In the genomic region with DNA sequence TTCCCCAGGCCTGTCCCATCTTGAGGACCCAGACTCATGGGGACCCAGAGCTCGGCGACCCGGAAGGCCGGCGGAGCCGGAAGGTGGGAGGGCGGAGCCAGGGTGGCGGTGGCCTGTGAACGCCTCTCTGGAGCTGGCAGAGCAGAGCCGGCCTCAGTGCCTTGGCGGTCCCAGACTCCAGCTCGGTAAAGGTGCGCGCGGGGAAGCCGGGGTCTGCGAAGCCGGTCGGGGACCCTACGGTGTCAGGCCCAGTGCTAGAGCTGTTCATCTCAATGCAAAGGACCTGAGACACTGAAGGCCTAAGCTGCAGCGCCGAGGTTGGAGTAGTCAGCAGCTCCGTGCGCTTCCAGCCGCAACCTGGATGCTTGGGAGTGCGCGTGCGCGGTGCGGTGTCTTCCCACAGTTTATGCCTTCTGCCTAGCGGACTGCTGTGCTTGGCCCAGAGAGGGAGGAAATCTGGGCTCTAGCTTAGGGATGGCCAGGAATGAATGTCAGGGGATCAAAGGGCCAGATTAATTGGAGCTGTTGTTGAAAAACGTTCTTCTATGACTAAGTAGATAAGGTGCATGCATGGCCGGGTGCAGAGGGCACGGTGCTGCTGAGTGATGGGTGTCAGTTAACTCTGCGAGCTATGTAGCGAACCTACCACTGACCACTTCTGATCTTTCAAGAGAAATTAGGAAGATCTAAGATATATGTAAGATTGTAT, we compare ENCODE assay signal across 8 mouse cellular contexts. TPM values are rescaled to one million over a fixed set of nuclear protein-coding genes. Genes with fewer than 3 reads are reported as not detected.
DNase-seq lines count a peak whose midpoint lies in the region; ATAC-seq and TF ChIP-seq lines count a peak whose summit lies in the region.

No protein-coding gene starts in this region.

- TF ChIP-seq POLR2A in brain, embryonic 14.5 days (IDR thresholded peaks at IDR 0.05; ENCODE audit: borderline replicate concordance, extremely low read depth, insufficient read depth, insufficient read length, poor library complexity, severe bottlenecking): peak; percentile 69; the same call in 1 of the 2 replicates
- TF ChIP-seq POLR2A in liver, adult 2 months (IDR thresholded peaks at IDR 0.05; ENCODE audit: extremely low read depth, insufficient read depth, low read length): peak; percentile 85
- TF ChIP-seq POLR2A in myocyte (IDR thresholded peaks at IDR 0.05; ENCODE audit: insufficient read length, low read depth): peak; percentile 64

- no peaks in the 10 kb centered on the region for H3K36me3 ChIP-seq in C2C12 (ENCODE audit: control insufficient read depth, insufficient read depth)
- no peaks in the 10 kb centered on the region for H3K36me3 ChIP-seq in erythroblast, embryonic 14.5 days (ENCODE audit: control insufficient read depth)
- no peaks in the 10 kb centered on the region for H3K36me3 ChIP-seq in heart, embryonic 12.5 days
- H3K36me3 ChIP-seq in kidney, postnatal 0 days (ENCODE audit: insufficient read depth, low read length): no peaks in the 10 kb centered on the region
- H3K36me3 ChIP-seq in liver, adult 2 months (ENCODE audit: control insufficient read depth, insufficient read depth, low read length): peaks cover 8% of the 10 kb centered on the region
- H3K36me3 ChIP-seq in myocyte (ENCODE audit: control insufficient read depth, insufficient read depth): no peaks in the 10 kb centered on the region
- no peaks in the 10 kb centered on the region for H3K36me3 ChIP-seq in splenic B cell, adult 2 months (ENCODE audit: control insufficient read depth, insufficient read depth, low read length, poor library complexity, severe bottlenecking)

- H3K9me3 ChIP-seq in erythroblast, embryonic 14.5 days (ENCODE audit: control insufficient read depth, low read length): peaks cover 26% of the 10 kb centered on the region
- H3K9me3 ChIP-seq in heart, embryonic 12.5 days (replicated peaks): no peaks in the 10 kb centered on the region
- no peaks in the 10 kb centered on the region for H3K9me3 ChIP-seq in kidney, postnatal 0 days (replicated peaks; ENCODE audit: low read length)

- H3K9ac ChIP-seq in heart, embryonic 12.5 days: peak overlapping the region; percentile 76
- peak overlapping the region; percentile 66 for H3K9ac ChIP-seq in kidney, postnatal 0 days (ENCODE audit: low read depth, low read length)
- peak overlapping the region; percentile 85 for H3K9ac ChIP-seq in liver, adult 2 months (ENCODE audit: low read depth, low read length)

- peak; percentile 88 for ATAC-seq in heart, embryonic 12.5 days (ENCODE audit: insufficient number of reproducible peaks, low FRiP score)
- peak; percentile 87 for ATAC-seq in kidney, postnatal 0 days (replicated peaks; ENCODE audit: low FRiP score, low read depth)

- H3K79me2 ChIP-seq in C2C12 (ENCODE audit: control insufficient read depth, insufficient read depth): no peaks in the 10 kb centered on the region
- H3K79me2 ChIP-seq in liver, adult 2 months (ENCODE audit: control insufficient read depth, insufficient read depth, low read length): peaks cover 10% of the 10 kb centered on the region; the same call in 1 of the 2 replicates
- no peaks in the 10 kb centered on the region for H3K79me2 ChIP-seq in myocyte (ENCODE audit: control insufficient read depth, insufficient read depth)

- peak overlapping the region; percentile 67 for H3ac ChIP-seq in C2C12 (ENCODE audit: control insufficient read depth, insufficient read length, low read depth)
- H3ac ChIP-seq in myocyte (ENCODE audit: control insufficient read depth, insufficient read length): peak overlapping the region; percentile 7

- H3K27ac ChIP-seq in heart, embryonic 12.5 days (ENCODE audit: poor library complexity, severe bottlenecking): peak overlapping the region; percentile 76
- peak overlapping the region; percentile 84 for H3K27ac ChIP-seq in kidney, postnatal 0 days
- peak overlapping the region; percentile 99 for H3K27ac ChIP-seq in liver, adult 2 months (replicated peaks; ENCODE audit: insufficient read depth, low read depth, low read length)

- H3K4me3 ChIP-seq in C2C12 (ENCODE audit: insufficient read depth, poor library complexity, severe bottlenecking) (peak overlapping the region; percentile 48), myocyte (peak overlapping the region; percentile 61)
- H3K4me3 ChIP-seq in erythroblast, embryonic 14.5 days (replicated peaks): peak overlapping the region; percentile 47
- H3K4me3 ChIP-seq in heart, embryonic 12.5 days: peak overlapping the region; percentile 63
- peak overlapping the region; percentile 46 for H3K4me3 ChIP-seq in kidney, postnatal 0 days (replicated peaks; ENCODE audit: low read depth, low read length)
- peak overlapping the region; percentile 78 for H3K4me3 ChIP-seq in liver, adult 2 months (ENCODE audit: insufficient read depth, low read depth, low read length)

- peak overlapping the region; percentile 88 for H3K4me2 ChIP-seq in heart, embryonic 12.5 days
- peak overlapping the region; percentile 86 for H3K4me2 ChIP-seq in kidney, postnatal 0 days (ENCODE audit: low read length)
- peak overlapping the region; percentile 98 for H3K4me2 ChIP-seq in myocyte (ENCODE audit: low read depth)

- no peak for TF ChIP-seq CTCF in C2C12 (IDR thresholded peaks at IDR 0.05; ENCODE audit: control insufficient read depth, insufficient read depth, insufficient read length)
- TF ChIP-seq CTCF in brain, embryonic 14.5 days (IDR thresholded peaks at IDR 0.05; ENCODE audit: borderline replicate concordance, extremely low read depth, insufficient read depth, insufficient read length): no peak
- no peak; the same call in 1 of the 2 replicates for TF ChIP-seq CTCF in kidney, postnatal 0 days (IDR thresholded peaks at IDR 0.05; ENCODE audit: low read depth)
- TF ChIP-seq CTCF in liver, adult 2 months (IDR thresholded peaks at IDR 0.05; ENCODE audit: low read depth, low read length): no peak

- H3K79me3 ChIP-seq in C2C12 (ENCODE audit: low read depth): no peaks in the 10 kb centered on the region

- H3K27me3 ChIP-seq in C2C12 (ENCODE audit: control insufficient read depth, insufficient read depth, insufficient read length) (no peaks in the 10 kb centered on the region), myocyte (ENCODE audit: control insufficient read depth, insufficient read depth, insufficient read length) (no peaks in the 10 kb centered on the region)
- no peaks in the 10 kb centered on the region for H3K27me3 ChIP-seq in erythroblast, embryonic 14.5 days (ENCODE audit: control insufficient read depth)
- H3K27me3 ChIP-seq in heart, embryonic 12.5 days (replicated peaks): no peaks in the 10 kb centered on the region
- no peaks in the 10 kb centered on the region for H3K27me3 ChIP-seq in kidney, postnatal 0 days (ENCODE audit: insufficient read depth, low read length)
- no peaks in the 10 kb centered on the region for H3K27me3 ChIP-seq in liver, adult 2 months (ENCODE audit: control insufficient read depth, insufficient read depth, low read length)
- H3K27me3 ChIP-seq in splenic B cell, adult 2 months (ENCODE audit: control insufficient read depth, insufficient read depth, low read length, poor library complexity, severe bottlenecking): no peaks in the 10 kb centered on the region

- WGBS in heart, embryonic 12.5 days: 2% methylated on average over 35 of the region's 36 CpGs
- WGBS in kidney, postnatal 0 days: 3% methylated on average over 36 of the region's 36 CpGs
- WGBS in liver, adult 2 months: under 1% methylated on average over 36 of the region's 36 CpGs

- DNase-seq in brain, embryonic 14.5 days (ENCODE audit: low read depth): peak; percentile 94
- peak; percentile 91 for DNase-seq in kidney, postnatal 0 days (ENCODE audit: low spot score)
- peak; percentile 76 for DNase-seq in liver, adult 2 months (ENCODE audit: extremely low read depth, low read depth, low spot score)
- peak; percentile 77 for DNase-seq in splenic B cell, adult 2 months (ENCODE audit: low read depth, low spot score)

- peaks cover 9% of the 10 kb centered on the region for H3K4me1 ChIP-seq in erythroblast, embryonic 14.5 days (ENCODE audit: control insufficient read depth)
- peaks cover 13% of the 10 kb centered on the region for H3K4me1 ChIP-seq in heart, embryonic 12.5 days (replicated peaks)
- H3K4me1 ChIP-seq in kidney, postnatal 0 days (replicated peaks; ENCODE audit: insufficient read depth, low read length): peaks cover 11% of the 10 kb centered on the region
- H3K4me1 ChIP-seq in liver, adult 2 months (ENCODE audit: control insufficient read depth, insufficient read depth, low read length): peaks cover 27% of the 10 kb centered on the region

TF ChIP-seq in C2C12, 6 proteins besides CTCF, POLR2A, EP300 and RAD21 (continues in another document):
- TF ChIP-seq MYOD1 (IDR thresholded peaks at IDR 0.05; ENCODE audit: control insufficient read depth, insufficient read length, low read depth) (no peak), MYOG (IDR thresholded peaks at IDR 0.05; ENCODE audit: control insufficient read depth, extremely low read depth, insufficient read length) (no peak), FOSL1 (IDR thresholded peaks at IDR 0.05; ENCODE audit: insufficient read depth, low read length, poor library complexity, severe bottlenecking) (no peak), USF1 (IDR thresholded peaks at IDR 0.05; ENCODE audit: low read depth) (no peak)

TF ChIP-seq in myocyte, 11 proteins besides CTCF, POLR2A, EP300 and RAD21 (continues in another document):
- TF ChIP-seq REST (IDR thresholded peaks at IDR 0.05; ENCODE audit: insufficient read depth, insufficient read length) (no peak), TCF12 (IDR thresholded peaks at IDR 0.05; ENCODE audit: insufficient read depth, poor library complexity, severe bottlenecking) (no peak), TCF3 (IDR thresholded peaks at IDR 0.05; ENCODE audit: insufficient read length, low read depth) (no peak), MYOG (IDR thresholded peaks at IDR 0.05; ENCODE audit: control insufficient read depth in 1 of 3, insufficient read depth in 1 of 3, insufficient read length in 2 of 3, low read depth in 2 of 3) (no peak)

RNA-seq across cellular contexts. Expression of gene 1600014C10Rik, which starts 0.8 kb away (rescaled TPM):
- polyA plus RNA-seq in C2C12 (2012; fragmentation: generic; extraction: Trizol) (7.0 TPM), myocyte (2012; fragmentation: generic; extraction: Trizol) (5.1 TPM)
- 15.7 and 21.7 TPM in 2 replicates for polyA plus RNA-seq in brain, embryonic 14.5 days (2012; rRNA removed)
- 0.02 TPM in 1 of 2 replicates, not detected in the other for polyA plus RNA-seq in erythroblast, embryonic 14.5 days (2012)
- polyA plus RNA-seq in heart, embryonic 12.5 days (2016; fragmentation: Nextera tagmentation; extraction: Ambion mirVana): 13.5 and 14.1 TPM in 2 replicates
- 18.5 and 20.9 TPM in 2 replicates for polyA plus RNA-seq in kidney, postnatal 0 days (2015; fragmentation: Nextera tagmentation; extraction: Ambion mirVana)
- total RNA-seq in liver, adult 2 months (2014; rRNA removed): 135 and 146 TPM in 2 replicates
- 116 and 202 TPM in 2 replicates for polyA plus RNA-seq in liver, adult 2 months (2012; rRNA removed)

RNA-seq across cellular contexts. Expression of gene Plekhf1, which starts 44.0 kb away (rescaled TPM):
- 10.6 TPM for polyA plus RNA-seq in C2C12 (2012; fragmentation: generic; extraction: Trizol)
- polyA plus RNA-seq in brain, embryonic 14.5 days (2012; rRNA removed): 0.41 and 0.58 TPM in 2 replicates
- 0.01 TPM in 2 replicates for polyA plus RNA-seq in erythroblast, embryonic 14.5 days (2012)
- 1.7 TPM in 2 replicates for polyA plus RNA-seq in heart, embryonic 12.5 days (2016; fragmentation: Nextera tagmentation; extraction: Ambion mirVana)
- polyA plus RNA-seq in kidney, postnatal 0 days (2015; fragmentation: Nextera tagmentation; extraction: Ambion mirVana): 4.8 and 5.0 TPM in 2 replicates
- 3.4 and 6.6 TPM in 2 replicates for total RNA-seq in liver, adult 2 months (2014; rRNA removed)
- 2.5 and 3.2 TPM in 2 replicates for polyA plus RNA-seq in liver, adult 2 months (2012; rRNA removed)
- polyA plus RNA-seq in myocyte (2012; fragmentation: generic; extraction: Trizol): 3.0 TPM

Comparison
In these comparisons a context has a peak if more than half of its experiments do, and no peak if none do; other contexts are left out.
1. Peak in every context shown above with its lines: DNase-seq, ATAC-seq, H3K4me3 ChIP-seq and H3K27ac ChIP-seq.